In the genomic region with DNA sequence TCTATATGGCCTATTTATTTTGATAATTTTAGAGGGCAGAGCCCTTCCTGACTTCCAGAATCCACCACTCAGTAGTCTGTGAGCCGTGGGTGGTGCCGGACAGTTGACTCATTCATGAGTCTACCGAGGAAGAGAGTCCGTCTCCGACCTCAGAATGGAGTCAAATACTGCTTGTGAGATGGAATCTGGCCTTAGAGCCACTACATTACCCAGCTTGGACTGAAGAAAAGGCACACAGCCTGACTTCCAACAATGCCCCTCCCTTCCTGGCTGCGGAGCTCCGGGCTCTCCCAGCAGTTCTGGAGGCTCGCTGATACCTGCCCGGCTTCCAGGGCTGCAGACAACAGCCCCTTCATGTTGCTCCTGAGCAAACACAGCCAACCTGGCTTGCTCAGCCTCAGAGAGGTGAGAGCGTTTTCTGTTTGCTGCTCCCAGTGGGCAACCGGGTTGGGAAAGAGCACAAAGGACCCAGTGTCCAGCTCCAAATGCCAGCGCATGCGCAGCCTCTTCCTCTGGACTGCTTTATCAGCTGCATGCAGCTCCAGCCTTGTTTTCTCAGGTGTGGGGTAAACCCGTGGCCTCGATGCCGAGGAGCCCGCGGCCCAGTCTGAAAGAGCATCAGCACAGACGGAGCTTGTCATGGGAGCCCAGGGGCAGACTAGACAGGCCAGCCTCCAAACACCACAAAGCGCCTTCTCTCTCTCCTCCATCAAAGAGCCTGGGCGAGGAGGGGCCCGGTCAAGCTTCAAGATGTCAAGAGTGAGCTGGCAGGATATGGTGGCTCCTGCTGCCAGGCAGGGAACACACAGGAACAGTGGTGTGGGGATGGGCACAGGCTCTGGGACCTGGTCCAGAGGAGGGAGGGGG, we compare ENCODE assay signal across 8 mouse cellular contexts. TPM values are rescaled to one million over a fixed set of nuclear protein-coding genes. Genes with fewer than 3 reads are reported as not detected.
DNase-seq lines count a peak whose midpoint lies in the region; ATAC-seq lines count a peak whose summit lies in the region.

No protein-coding gene starts in this region.

- peak overlapping the region; percentile 78 for H3K27ac ChIP-seq in heart, embryonic 11.5 days (ENCODE audit: low read depth, low read length)
- H3K27ac ChIP-seq in limb, embryonic 10.5 days, result peak overlapping the region; percentile 82
- peak overlapping the region; percentile 76 for H3K27ac ChIP-seq in midbrain, embryonic 15.5 days

- H3K36me3 ChIP-seq in heart, embryonic 11.5 days (ENCODE audit: control insufficient read depth, insufficient read depth, low read length), result no peaks in the 10 kb centered on the region
- no peaks in the 10 kb centered on the region for H3K36me3 ChIP-seq in limb, embryonic 10.5 days
- H3K36me3 ChIP-seq in midbrain, embryonic 15.5 days (replicated peaks), result no peaks in the 10 kb centered on the region

- H3K4me3 ChIP-seq in heart, embryonic 11.5 days (ENCODE audit: low read depth, low read length), result no peak overlapping the region
- no peak overlapping the region for H3K4me3 ChIP-seq in limb, embryonic 10.5 days
- H3K4me3 ChIP-seq in midbrain, embryonic 15.5 days, result no peak overlapping the region

- 43% methylated on average over 22 of the region's 22 CpGs for WGBS in heart, embryonic 11.5 days (ENCODE audit: insufficient replicate concordance)
- 75% methylated on average over 22 of the region's 22 CpGs for WGBS in limb, embryonic 10.5 days
- WGBS in midbrain, embryonic 15.5 days, result 66% methylated on average over 22 of the region's 22 CpGs

- H3K4me1 ChIP-seq in heart, embryonic 11.5 days (ENCODE audit: control insufficient read depth, insufficient read depth, low read length), result peaks cover 13% of the 10 kb centered on the region
- peaks cover 30% of the 10 kb centered on the region for H3K4me1 ChIP-seq in limb, embryonic 10.5 days
- peaks cover 24% of the 10 kb centered on the region for H3K4me1 ChIP-seq in midbrain, embryonic 15.5 days

- peak overlapping the region; percentile 30 for H3K4me2 ChIP-seq in heart, embryonic 11.5 days
- 0 out of 2 replicates have a peak overlapping the region, but pooled peaks have one; percentile 8 for H3K4me2 ChIP-seq in midbrain, embryonic 15.5 days

- peak overlapping the region; percentile 55; the same call in 1 of the 2 replicates for H3K9ac ChIP-seq in heart, embryonic 11.5 days (ENCODE audit: low read depth, low read length)
- H3K9ac ChIP-seq in midbrain, embryonic 15.5 days, result no peak overlapping the region

- H3K9me3 ChIP-seq in heart, embryonic 11.5 days (replicated peaks; ENCODE audit: control insufficient read depth, low read length), result no peaks in the 10 kb centered on the region; the same call in 1 of the 2 replicates
- peaks cover 1% of the 10 kb centered on the region; the same call in 1 of the 2 replicates for H3K9me3 ChIP-seq in limb, embryonic 10.5 days (replicated peaks)
- no peaks in the 10 kb centered on the region for H3K9me3 ChIP-seq in midbrain, embryonic 15.5 days

- ATAC-seq in heart, embryonic 11.5 days (replicated peaks; ENCODE audit: insufficient number of reproducible peaks, low FRiP score, low TSS enrichment), result no peak
- ATAC-seq in midbrain, embryonic 15.5 days (replicated peaks), result 0 out of 2 replicates have a peak, but pooled peaks have one; percentile 54
- no peak for ATAC-seq in megakaryocyte-erythroid progenitor cell, adult 5-6 weeks (replicated peaks; ENCODE audit: low FRiP score, low TSS enrichment, poor library complexity, severe bottlenecking)

- DNase-seq in adrenal gland, postnatal 25 days, result peak; percentile 54
- DNase-seq in embryo, embryonic 10 days (ENCODE audit: low spot score), result peak; percentile 85
- DNase-seq in kidney, adult 9 months, result peak; percentile 31
- DNase-seq in limb, embryonic 10.5 days (ENCODE audit: low spot score), result no peak
- DNase-seq in yolk sac, embryonic 10.5 days (ENCODE audit: low spot score), result peak; percentile 5

- no peaks in the 10 kb centered on the region for H3K27me3 ChIP-seq in heart, embryonic 11.5 days (ENCODE audit: control insufficient read depth, insufficient read depth, low read length)
- no peaks in the 10 kb centered on the region for H3K27me3 ChIP-seq in limb, embryonic 10.5 days (ENCODE audit: low read depth, poor library complexity, severe bottlenecking)
- no peaks in the 10 kb centered on the region for H3K27me3 ChIP-seq in midbrain, embryonic 15.5 days (replicated peaks)

RNA-seq across cellular contexts. Expression of gene Rflna, which starts 39.0 kb away (rescaled TPM):
- 3.9 and 4.3 TPM in 2 replicates for total RNA-seq in adrenal gland, postnatal 25 days (2021)
- 1.0 and 1.1 TPM in 2 replicates for polyA plus RNA-seq in heart, embryonic 11.5 days (2014; fragmentation: Nextera tagmentation; extraction: Ambion mirVana)
- 1.1 and 4.5 TPM in 2 replicates for polyA plus RNA-seq in limb, embryonic 10.5 days (2016; fragmentation: Nextera tagmentation; extraction: Ambion mirVana)
- 6.7 and 7.9 TPM in 2 replicates for polyA plus RNA-seq in midbrain, embryonic 15.5 days (2015; fragmentation: Nextera tagmentation; extraction: Ambion mirVana)
- not detected in 2 replicates for total RNA-seq in megakaryocyte-erythroid progenitor cell, adult 5-6 weeks (2014; fragmentation: Nextera tagmentation)
- not detected in 2 replicates for total RNA-seq in megakaryocyte-erythroid progenitor cell, adult 5-6 weeks (2017)
